Mouse (Mus musculus): ENCODE data around the gene L3mbtl1. TPM values are rescaled to one million over a fixed set of nuclear protein-coding genes. Genes with fewer than 3 reads are reported as not detected.
"Not testable (repeated sequence)": the region's sequence is repeated elsewhere in the genome, so short reads cannot be mapped to it uniquely, and the experiment has no call there.

Gene L3mbtl1
- polyA plus RNA-seq (2015; fragmentation: Nextera tagmentation; extraction: Ambion mirVana), result 0.05 TPM in 1 of 2 replicates, not detected in the other

DNA sequence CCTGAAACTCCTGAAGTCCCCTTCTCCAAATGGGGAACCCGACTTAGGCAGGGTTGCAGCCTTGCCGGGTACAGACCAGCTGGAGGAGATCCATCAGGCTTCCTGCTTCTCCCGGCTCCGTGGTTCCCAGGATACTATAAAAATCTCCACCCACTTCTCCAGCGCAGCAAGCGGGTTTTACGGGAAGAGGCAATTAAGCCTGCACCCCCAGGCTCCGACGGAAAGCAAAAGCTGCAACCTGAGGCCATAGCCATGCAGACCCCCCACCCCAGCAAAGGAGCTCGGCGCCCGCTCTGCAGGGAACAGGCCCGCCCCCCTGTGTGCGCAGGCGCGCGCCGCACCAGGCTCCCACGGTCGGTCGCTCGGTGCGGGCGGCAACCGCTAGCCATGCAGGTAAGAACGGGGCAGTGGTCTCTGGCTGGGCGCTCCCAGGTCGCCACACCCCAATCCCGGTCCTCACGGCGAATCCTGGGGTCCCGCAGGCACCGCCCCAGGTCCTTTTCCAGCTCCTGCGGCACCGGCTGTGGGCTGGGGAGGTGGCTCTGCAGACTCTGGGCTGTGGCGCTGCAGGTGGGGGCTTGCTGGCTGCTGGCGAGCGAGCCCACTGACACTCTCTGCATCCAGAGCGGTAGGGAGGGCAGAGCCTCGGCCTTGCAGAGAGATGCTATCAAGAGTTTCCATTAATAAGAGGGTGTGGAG, at the start of gene L3mbtl1:
Gene L3mbtl1 (plus strand): TSS at position 325 of the 699 bp plus-strand sequence.
- Histone ChIP-seq H3K4me3 (peak within 1 kb of the TSS; percentile 73), H3K9ac (peak within 1 kb of the TSS; percentile 80), H3K4me2 (peak within 1 kb of the TSS; percentile 97), H3K27ac (replicated peaks) (no peak within 1 kb of the TSS), H3K36me3 (peaks cover 28% of the 10 kb centered on the region), H3K9me3 (peaks cover 3% of the 10 kb centered on the region; the same call in 1 of the 2 replicates), H3K27me3 (replicated peaks) (peaks cover 39% of the 10 kb centered on the region), H3K4me1 (peaks cover 10% of the 10 kb centered on the region)
- ATAC-seq (ENCODE audit: extremely low read depth, insufficient number of reproducible peaks, low FRiP score, low TSS enrichment), result no peak
- WGBS, result under 1% methylated on average over 40 of the region's 40 CpGs

DNA sequence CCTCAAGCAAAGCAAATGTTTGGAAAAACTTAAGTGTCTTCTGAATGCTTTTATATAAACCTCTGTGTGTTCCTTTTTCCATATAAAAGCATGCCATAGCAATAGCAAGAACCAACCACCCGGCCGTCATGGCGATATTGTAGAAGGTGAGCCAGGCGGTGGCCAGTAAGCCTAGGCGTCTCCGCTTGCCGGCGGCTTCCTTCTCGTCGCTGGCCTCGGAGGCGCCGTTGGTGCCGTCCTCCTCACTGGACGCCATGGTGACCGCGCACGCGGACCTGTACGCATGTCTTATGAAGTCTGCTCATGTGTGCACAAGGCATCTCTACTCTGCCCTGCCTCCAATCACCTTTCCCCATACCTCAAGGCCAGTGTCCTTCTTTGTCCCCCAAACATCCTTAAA, 44.0 kb upstream of the L3mbtl1 start:
- H3K27me3 ChIP-seq (replicated peaks); H3K4me1 ChIP-seq; H3K9me3 ChIP-seq; H3K27ac ChIP-seq (replicated peaks); ATAC-seq (ENCODE audit: extremely low read depth, insufficient number of reproducible peaks, low FRiP score, low TSS enrichment); H3K4me2 ChIP-seq; H3K4me3 ChIP-seq; H3K36me3 ChIP-seq; H3K9ac ChIP-seq: not testable (repeated sequence)
- 87% methylated on average over 20 of the region's 20 CpGs for WGBS

DNA sequence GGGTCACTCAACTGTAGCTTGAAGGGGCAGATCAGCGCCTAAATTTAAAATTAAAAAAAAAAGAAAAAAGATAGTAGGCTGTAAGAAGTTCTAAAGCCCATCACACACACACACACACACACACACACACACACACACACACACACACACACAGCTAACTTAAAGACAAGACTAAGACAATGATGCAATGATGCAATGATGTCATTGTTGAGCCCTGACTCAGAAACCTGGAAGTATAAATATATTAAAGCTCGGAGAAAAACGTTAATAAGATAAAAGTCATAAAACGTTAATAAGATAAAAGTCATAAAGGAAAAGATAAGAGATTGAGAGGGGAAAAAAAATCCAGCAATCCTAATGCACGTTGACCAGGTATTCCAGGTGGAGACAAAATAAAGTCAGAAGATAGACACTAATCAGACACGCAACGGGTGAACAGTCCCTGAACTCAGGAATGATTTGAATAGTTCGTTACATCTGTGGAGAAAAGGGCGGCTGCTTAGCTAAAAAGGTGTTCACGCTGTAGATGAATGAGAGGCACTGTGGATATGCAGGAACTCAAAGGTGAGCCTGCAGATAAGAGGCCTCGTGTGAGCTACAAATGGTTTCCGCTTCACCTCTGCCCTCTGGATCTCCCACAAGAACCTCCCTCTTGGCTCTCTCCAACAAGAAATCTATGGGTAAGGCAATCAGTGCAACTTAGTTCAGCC, 43.2 kb upstream of the L3mbtl1 start:
- ATAC-seq (ENCODE audit: extremely low read depth, insufficient number of reproducible peaks, low FRiP score, low TSS enrichment), result no peak
- no peak overlapping the region for H3K27ac ChIP-seq (replicated peaks)
- no peaks in the 10 kb centered on the region for H3K9me3 ChIP-seq
- 0 out of 2 replicates have a peak, but pooled peaks cover under 1% of the 10 kb centered on the region for H3K27me3 ChIP-seq (replicated peaks)
- peaks cover 9% of the 10 kb centered on the region for H3K4me1 ChIP-seq
- H3K9ac ChIP-seq, result no peak overlapping the region
- no peak overlapping the region for H3K4me2 ChIP-seq
- no peak overlapping the region for H3K4me3 ChIP-seq
- no peaks in the 10 kb centered on the region for H3K36me3 ChIP-seq
- 56% methylated on average over 12 of the region's 12 CpGs for WGBS

GRCm38 (mm10) chr2:162900590-162900916, 42.7 kb upstream of the L3mbtl1 start:
- peaks cover 9% of the 10 kb centered on the region for H3K4me1 ChIP-seq
- H3K4me2 ChIP-seq, result no peak overlapping the region
- no peaks in the 10 kb centered on the region for H3K9me3 ChIP-seq
- no peak for ATAC-seq (ENCODE audit: extremely low read depth, insufficient number of reproducible peaks, low FRiP score, low TSS enrichment)
- H3K27ac ChIP-seq (replicated peaks), result no peak overlapping the region
- no peak overlapping the region for H3K4me3 ChIP-seq
- WGBS, result 22% methylated on average over 2 of the region's 2 CpGs
- H3K27me3 ChIP-seq (replicated peaks), result 0 out of 2 replicates have a peak, but pooled peaks cover 3% of the 10 kb centered on the region
- H3K36me3 ChIP-seq, result no peaks in the 10 kb centered on the region
- H3K9ac ChIP-seq, result no peak overlapping the region

DNA sequence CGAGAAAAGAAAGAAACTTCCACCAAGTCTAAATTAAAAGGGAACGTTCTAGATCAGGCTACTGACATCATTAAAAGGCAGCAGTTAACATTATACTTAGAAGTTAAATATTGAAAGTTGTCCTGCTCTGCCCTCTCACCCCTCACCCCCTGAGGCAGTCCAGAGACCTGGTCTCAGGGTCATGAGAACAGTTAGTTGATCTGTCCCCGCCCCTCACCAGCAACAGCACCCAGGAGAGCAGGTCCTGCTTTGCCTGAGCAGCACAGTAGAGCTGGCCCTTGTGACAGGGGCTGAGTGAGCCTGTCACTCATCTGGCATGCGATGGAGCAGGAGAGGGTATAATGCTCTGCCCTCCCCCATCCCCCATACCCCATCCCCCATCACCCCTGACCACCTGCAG, 37.4 kb upstream of the L3mbtl1 start:
- Histone ChIP-seq H3K4me3 (no peak overlapping the region), H3K36me3 (no peaks in the 10 kb centered on the region), H3K9me3 (no peaks in the 10 kb centered on the region), H3K9ac (no peak overlapping the region), H3K27ac (replicated peaks) (no peak overlapping the region), H3K27me3 (replicated peaks) (peaks cover 13% of the 10 kb centered on the region; the same call in 1 of the 2 replicates), H3K4me2 (no peak overlapping the region), H3K4me1 (no peaks in the 10 kb centered on the region; the same call in 1 of the 2 replicates)
- no peak for ATAC-seq (ENCODE audit: extremely low read depth, insufficient number of reproducible peaks, low FRiP score, low TSS enrichment)
- 55% methylated on average over 4 of the region's 4 CpGs for WGBS

DNA sequence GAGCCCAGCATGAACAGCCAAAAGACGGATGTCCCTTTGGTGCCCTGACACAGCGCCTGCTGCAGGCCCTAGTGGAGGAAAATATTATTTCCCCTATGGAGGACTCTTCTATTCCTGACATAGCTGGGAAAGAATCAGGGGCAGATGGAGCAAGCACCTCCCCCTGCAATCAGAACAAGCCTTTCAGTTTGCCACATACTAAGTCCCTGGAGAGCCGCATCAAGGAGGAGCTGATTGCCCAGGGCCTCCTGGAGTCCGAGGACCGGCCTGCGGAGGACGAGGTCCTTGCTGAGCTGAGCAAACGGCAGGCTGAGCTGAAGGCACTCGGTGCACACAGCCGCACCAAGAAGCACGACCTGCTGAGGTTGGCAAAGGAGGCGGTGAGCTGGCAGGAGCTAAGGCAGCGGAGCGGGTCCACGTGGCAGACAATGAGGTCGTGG, 35.2 kb upstream of the L3mbtl1 start:
- Histone ChIP-seq H3K4me3 (peak overlapping the region; percentile 24; the same call in 1 of the 2 replicates), H3K27me3 (replicated peaks) (peaks cover 13% of the 10 kb centered on the region), H3K27ac (replicated peaks) (no peak overlapping the region), H3K36me3 (no peaks in the 10 kb centered on the region), H3K4me1 (no peaks in the 10 kb centered on the region), H3K9me3 (no peaks in the 10 kb centered on the region), H3K9ac (no peak overlapping the region), H3K4me2 (peak overlapping the region; percentile 44)
- WGBS, result 33% methylated on average over 16 of the region's 16 CpGs
- no peak for ATAC-seq (ENCODE audit: extremely low read depth, insufficient number of reproducible peaks, low FRiP score, low TSS enrichment)

DNA sequence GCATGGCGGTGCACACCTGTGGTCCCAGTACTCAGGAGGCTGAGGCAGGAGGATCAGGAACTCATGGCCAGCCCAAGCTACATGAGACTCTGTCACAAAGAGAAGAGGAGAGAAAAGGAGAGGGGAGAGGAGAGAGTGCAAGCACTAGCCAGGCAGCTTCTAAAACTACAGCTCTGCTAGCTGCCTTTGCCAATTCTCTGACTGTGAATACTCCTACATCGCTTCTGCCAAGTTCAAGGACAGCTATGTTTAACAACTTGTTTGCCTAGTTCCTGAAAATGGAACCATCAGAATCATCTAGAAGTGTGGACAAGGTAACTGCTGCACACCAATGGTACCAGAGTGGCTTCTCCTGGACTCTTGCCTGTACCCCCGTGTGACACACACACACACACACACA, 29.2 kb upstream of the L3mbtl1 start:
- Histone ChIP-seq H3K27ac (replicated peaks) (no peak overlapping the region), H3K9ac (no peak overlapping the region), H3K4me1 (no peaks in the 10 kb centered on the region), H3K27me3 (replicated peaks) (peaks cover 28% of the 10 kb centered on the region), H3K9me3 (peaks cover 4% of the 10 kb centered on the region; the same call in 1 of the 2 replicates), H3K36me3 (no peaks in the 10 kb centered on the region), H3K4me2 (no peak overlapping the region), H3K4me3 (no peak overlapping the region)
- 53% methylated on average over 3 of the region's 3 CpGs for WGBS
- no peak for ATAC-seq (ENCODE audit: extremely low read depth, insufficient number of reproducible peaks, low FRiP score, low TSS enrichment)

DNA sequence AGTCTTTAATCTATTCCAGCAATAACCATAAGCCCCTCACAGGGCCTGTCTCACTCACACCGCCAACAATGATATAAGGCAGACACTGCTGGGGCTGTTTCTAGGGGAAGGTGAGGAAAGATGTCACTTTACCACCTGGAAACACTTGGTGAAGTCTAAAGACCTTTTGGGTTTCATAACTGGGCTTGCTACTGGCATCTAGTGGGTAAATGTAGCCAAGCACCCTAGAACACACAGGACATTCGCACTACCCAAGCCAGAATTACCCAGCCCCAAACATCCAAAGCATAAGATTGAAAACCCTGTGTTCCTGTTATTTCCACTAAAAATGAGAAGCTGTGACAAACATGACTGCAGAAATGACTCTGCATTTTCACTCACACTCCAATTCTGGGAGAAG, 28.8 kb upstream of the L3mbtl1 start:
- peaks cover 4% of the 10 kb centered on the region; the same call in 1 of the 2 replicates for H3K9me3 ChIP-seq
- H3K9ac ChIP-seq, result no peak overlapping the region
- WGBS, result 40% methylated on average over 2 of the region's 2 CpGs
- no peak overlapping the region for H3K4me3 ChIP-seq
- H3K27ac ChIP-seq (replicated peaks), result no peak overlapping the region
- H3K27me3 ChIP-seq (replicated peaks), result peaks cover 25% of the 10 kb centered on the region
- H3K4me1 ChIP-seq, result no peaks in the 10 kb centered on the region
- no peaks in the 10 kb centered on the region for H3K36me3 ChIP-seq
- H3K4me2 ChIP-seq, result no peak overlapping the region
- no peak for ATAC-seq (ENCODE audit: extremely low read depth, insufficient number of reproducible peaks, low FRiP score, low TSS enrichment)

GRCm38 (mm10) chr2:162919926-162920325, 23.3 kb upstream of the L3mbtl1 start:
- H3K4me2 ChIP-seq, result no peak overlapping the region
- no peaks in the 10 kb centered on the region for H3K36me3 ChIP-seq
- no peak overlapping the region for H3K4me3 ChIP-seq
- H3K27ac ChIP-seq (replicated peaks), result no peak overlapping the region
- peaks cover 27% of the 10 kb centered on the region for H3K27me3 ChIP-seq (replicated peaks)
- H3K4me1 ChIP-seq, result no peaks in the 10 kb centered on the region
- ATAC-seq (ENCODE audit: extremely low read depth, insufficient number of reproducible peaks, low FRiP score, low TSS enrichment), result no peak
- peaks cover 4% of the 10 kb centered on the region; the same call in 1 of the 2 replicates for H3K9me3 ChIP-seq
- WGBS, result 46% methylated on average over 5 of the region's 5 CpGs
- H3K9ac ChIP-seq, result no peak overlapping the region

GRCm38 (mm10) chr2:162922183-162922582, 21.1 kb upstream of the L3mbtl1 start:
- peak overlapping the region; percentile 33; the same call in 1 of the 2 replicates for H3K9ac ChIP-seq
- H3K27me3 ChIP-seq (replicated peaks), result peaks cover 11% of the 10 kb centered on the region; the same call in 1 of the 2 replicates
- H3K4me1 ChIP-seq, result no peaks in the 10 kb centered on the region
- H3K9me3 ChIP-seq, result peaks cover 4% of the 10 kb centered on the region; the same call in 1 of the 2 replicates
- WGBS, result 12% methylated on average over 6 of the region's 6 CpGs
- no peak overlapping the region for H3K4me2 ChIP-seq
- no peak for ATAC-seq (ENCODE audit: extremely low read depth, insufficient number of reproducible peaks, low FRiP score, low TSS enrichment)
- H3K4me3 ChIP-seq, result no peak overlapping the region
- no peaks in the 10 kb centered on the region for H3K36me3 ChIP-seq
- no peak overlapping the region for H3K27ac ChIP-seq (replicated peaks)

- H3K9ac ChIP-seq, result 0 out of 2 replicates have a peak overlapping the region, but pooled peaks have one; percentile 33
- H3K27me3 ChIP-seq (replicated peaks), result peaks cover 9% of the 10 kb centered on the region; the same call in 1 of the 2 replicates
- ATAC-seq (ENCODE audit: extremely low read depth, insufficient number of reproducible peaks, low FRiP score, low TSS enrichment), result no peak
- H3K9me3 ChIP-seq, result peaks cover 4% of the 10 kb centered on the region; the same call in 1 of the 2 replicates
- no peak overlapping the region for H3K4me3 ChIP-seq
- H3K27ac ChIP-seq (replicated peaks), result no peak overlapping the region
- no peaks in the 10 kb centered on the region for H3K36me3 ChIP-seq
- H3K4me1 ChIP-seq, result no peaks in the 10 kb centered on the region
- no peak overlapping the region for H3K4me2 ChIP-seq
- 68% methylated on average over 5 of the region's 5 CpGs for WGBS
These were observed 20.4 kb upstream of the L3mbtl1 start for GRCm38 (mm10) chr2:162922834-162923233.
